Mouse (Mus musculus): ENCODE measurements at regions not wholly inside any gene's neighbourhood (a gene's known extent, or its start where the extent isn't known, plus 50 kb on each side); places are given as distances from the start of the nearest gene placed in this dataset.

DNA sequence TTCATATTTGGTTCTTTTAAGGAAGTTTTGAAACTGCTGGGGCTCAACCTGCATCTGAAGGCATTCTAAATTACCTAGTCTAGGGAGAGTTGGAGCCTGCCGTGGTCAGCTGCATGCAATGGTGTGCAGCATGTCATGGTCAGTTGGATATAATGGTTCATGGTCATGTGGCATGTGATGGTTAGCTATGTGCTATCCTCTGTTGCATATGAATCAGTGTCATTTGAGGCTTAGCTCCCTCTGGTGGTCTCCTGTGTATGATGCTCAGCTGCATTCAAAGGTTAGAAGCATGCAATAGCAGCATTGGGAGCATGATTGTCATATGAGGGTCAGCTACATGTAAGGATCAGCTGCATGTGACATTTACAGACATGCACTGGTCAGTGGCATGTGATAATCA is 1894.0 kb upstream of the Lrrc6 start:
- H3K36me3 ChIP-seq (ENCODE audit: control insufficient read depth, insufficient read depth, low read length) = no peaks in the 10 kb centered on the region
- no peak for ATAC-seq (ENCODE audit: low FRiP score)
- H3K27ac ChIP-seq (ENCODE audit: low read depth, low read length) = no peak overlapping the region
- H3K4me1 ChIP-seq (replicated peaks; ENCODE audit: control insufficient read depth, insufficient read depth, low read length) = no peaks in the 10 kb centered on the region
- H3K4me2 ChIP-seq (replicated peaks; ENCODE audit: low read depth, low read length) = no peak overlapping the region
- H3K27me3 ChIP-seq (ENCODE audit: control insufficient read depth, insufficient read depth, low read length) = no peaks in the 10 kb centered on the region
- 85% methylated on average over 1 of the region's 1 CpGs for WGBS
- peak; percentile 14 for DNase-seq (ENCODE audit: low spot score)
- no peak overlapping the region for H3K4me3 ChIP-seq (ENCODE audit: low read depth, low read length)
- H3K9me3 ChIP-seq (ENCODE audit: control insufficient read depth, low read length) = no peaks in the 10 kb centered on the region
- H3K9ac ChIP-seq (ENCODE audit: low read depth, low read length) = no peak overlapping the region

DNA sequence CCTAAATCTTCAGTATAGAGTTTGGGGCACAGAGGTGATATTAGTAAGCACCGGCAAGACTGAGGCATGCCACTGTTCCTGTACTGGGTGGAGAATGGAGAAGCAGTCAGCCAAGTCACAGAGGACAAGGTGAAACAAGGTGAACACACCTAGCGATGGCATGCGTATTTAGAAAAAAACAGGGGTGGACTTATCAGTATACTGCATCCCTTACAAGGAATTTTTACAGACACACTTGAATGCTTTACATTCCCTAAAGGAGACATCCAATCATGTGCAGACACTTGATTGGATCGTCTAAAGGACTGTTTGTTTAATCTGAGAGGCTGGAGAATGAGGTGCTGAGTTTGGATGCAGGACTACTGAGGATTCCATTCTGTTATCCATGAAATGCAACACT is 1893.4 kb upstream of the Lrrc6 start:
- H3K4me3 ChIP-seq (ENCODE audit: low read depth, low read length) = no peak overlapping the region
- WGBS = 92% methylated on average over 4 of the region's 4 CpGs
- ATAC-seq (ENCODE audit: low FRiP score) (no peak), DNase-seq (ENCODE audit: low spot score) (no peak)
- no peaks in the 10 kb centered on the region for H3K36me3 ChIP-seq (ENCODE audit: control insufficient read depth, insufficient read depth, low read length)
- H3K9ac ChIP-seq (ENCODE audit: low read depth, low read length) = no peak overlapping the region
- H3K9me3 ChIP-seq (ENCODE audit: control insufficient read depth, low read length) = no peaks in the 10 kb centered on the region
- H3K4me1 ChIP-seq (replicated peaks; ENCODE audit: control insufficient read depth, insufficient read depth, low read length) = no peaks in the 10 kb centered on the region
- H3K4me2 ChIP-seq (replicated peaks; ENCODE audit: low read depth, low read length) = no peak overlapping the region
- H3K27ac ChIP-seq (ENCODE audit: low read depth, low read length) = no peak overlapping the region
- H3K27me3 ChIP-seq (ENCODE audit: control insufficient read depth, insufficient read depth, low read length) = no peaks in the 10 kb centered on the region

DNA sequence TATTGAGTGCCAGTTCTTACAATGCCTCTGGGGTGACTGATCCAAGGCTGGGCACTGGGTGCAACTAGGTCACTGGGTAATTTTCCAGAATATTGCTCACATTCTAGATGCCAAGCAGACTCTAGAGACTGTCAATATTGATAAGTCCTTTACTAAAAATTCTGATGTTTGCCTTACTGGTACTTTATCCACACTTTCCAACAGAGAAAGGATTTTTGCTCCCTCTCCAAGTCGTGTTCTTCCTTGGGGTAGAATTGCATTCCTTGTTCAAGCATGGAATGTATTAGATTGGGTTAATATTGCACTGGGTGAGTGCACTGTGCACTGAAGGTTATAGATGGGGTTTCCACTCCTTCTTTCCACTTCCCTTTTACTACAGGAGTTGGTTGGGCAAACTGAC is 1891.0 kb upstream of the Lrrc6 start:
- Histone ChIP-seq H3K9me3 (ENCODE audit: control insufficient read depth, low read length) (no peaks in the 10 kb centered on the region), H3K4me2 (replicated peaks; ENCODE audit: low read depth, low read length) (no peak overlapping the region), H3K36me3 (ENCODE audit: control insufficient read depth, insufficient read depth, low read length) (no peaks in the 10 kb centered on the region), H3K27me3 (ENCODE audit: control insufficient read depth, insufficient read depth, low read length) (no peaks in the 10 kb centered on the region), H3K9ac (ENCODE audit: low read depth, low read length) (no peak overlapping the region), H3K4me1 (replicated peaks; ENCODE audit: control insufficient read depth, insufficient read depth, low read length) (no peaks in the 10 kb centered on the region), H3K27ac (ENCODE audit: low read depth, low read length) (no peak overlapping the region), H3K4me3 (ENCODE audit: low read depth, low read length) (no peak overlapping the region)
- ATAC-seq (ENCODE audit: low FRiP score) (no peak), DNase-seq (ENCODE audit: low spot score) (no peak)
- WGBS = 41% methylated on average over 1 of the region's 1 CpGs

DNA sequence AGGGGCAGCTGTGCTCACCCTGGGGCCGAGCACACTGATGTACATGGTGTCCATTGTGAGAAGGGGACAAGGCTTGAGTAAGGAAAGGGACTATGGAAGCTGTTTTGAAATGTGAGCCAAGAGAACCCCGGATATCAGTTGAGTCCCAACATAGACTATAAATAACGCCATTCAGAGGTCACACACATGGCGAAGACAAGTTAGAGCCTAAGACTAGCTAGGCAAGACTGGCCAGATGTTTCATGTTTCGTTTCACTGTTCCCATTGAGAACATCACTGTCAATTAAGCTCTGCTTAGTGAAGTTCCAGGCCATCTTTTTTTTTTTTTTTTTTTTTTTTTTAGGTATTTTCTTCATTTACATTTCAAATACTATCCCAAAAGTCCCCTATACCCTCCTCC is 1889.1 kb upstream of the Lrrc6 start:
- no peak overlapping the region for H3K9ac ChIP-seq (ENCODE audit: low read depth, low read length)
- H3K27ac ChIP-seq (ENCODE audit: low read depth, low read length) = no peak overlapping the region
- no peak overlapping the region for H3K4me3 ChIP-seq (ENCODE audit: low read depth, low read length)
- H3K4me1 ChIP-seq (replicated peaks; ENCODE audit: control insufficient read depth, insufficient read depth, low read length) = no peaks in the 10 kb centered on the region
- no peaks in the 10 kb centered on the region for H3K9me3 ChIP-seq (ENCODE audit: control insufficient read depth, low read length)
- H3K4me2 ChIP-seq (replicated peaks; ENCODE audit: low read depth, low read length) = no peak overlapping the region
- H3K27me3 ChIP-seq (ENCODE audit: control insufficient read depth, insufficient read depth, low read length) = no peaks in the 10 kb centered on the region
- no peak for ATAC-seq (ENCODE audit: low FRiP score)
- no peak for DNase-seq (ENCODE audit: low spot score)
- 88% methylated on average over 5 of the region's 5 CpGs for WGBS
- H3K36me3 ChIP-seq (ENCODE audit: control insufficient read depth, insufficient read depth, low read length) = no peaks in the 10 kb centered on the region

DNA sequence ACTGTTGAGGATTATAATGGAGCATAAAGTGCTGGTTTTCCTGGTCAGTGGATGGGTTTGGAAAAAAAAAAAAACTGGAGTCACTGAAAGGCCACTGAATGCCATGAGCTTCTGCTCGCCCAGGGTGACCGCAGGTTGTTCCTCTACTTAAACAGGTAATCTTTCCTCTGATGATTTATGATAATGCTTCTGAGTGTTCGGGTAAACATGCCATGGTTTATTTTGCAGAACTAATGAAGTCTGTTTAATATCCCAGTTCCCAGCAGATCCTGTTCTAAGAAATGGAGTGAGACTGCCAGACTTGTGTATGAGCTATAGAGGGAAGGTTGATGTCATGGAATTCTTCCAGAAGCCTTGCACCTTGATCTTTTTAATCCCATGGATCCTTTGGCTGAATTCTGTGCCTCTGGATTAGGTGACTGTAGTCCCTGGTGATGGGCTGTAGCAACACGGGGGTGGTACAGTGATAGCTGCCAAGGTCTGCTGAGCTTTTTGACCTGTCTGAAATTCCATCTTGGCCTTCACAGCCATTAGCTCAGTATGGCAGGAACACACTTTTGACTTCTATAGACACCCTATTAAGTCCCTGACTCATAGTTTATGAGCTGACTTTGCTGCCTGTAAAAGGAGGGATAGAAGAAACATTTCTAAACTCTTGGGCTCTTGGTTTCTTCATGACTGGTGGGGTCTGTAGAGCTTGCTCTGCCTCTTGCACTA is 1886.8 kb upstream of the Lrrc6 start:
- Histone ChIP-seq H3K4me3 (ENCODE audit: low read depth, low read length) (no peak overlapping the region), H3K36me3 (ENCODE audit: control insufficient read depth, insufficient read depth, low read length) (no peaks in the 10 kb centered on the region), H3K4me1 (replicated peaks; ENCODE audit: control insufficient read depth, insufficient read depth, low read length) (no peaks in the 10 kb centered on the region), H3K27me3 (ENCODE audit: control insufficient read depth, insufficient read depth, low read length) (no peaks in the 10 kb centered on the region), H3K9me3 (ENCODE audit: control insufficient read depth, low read length) (no peaks in the 10 kb centered on the region), H3K27ac (ENCODE audit: low read depth, low read length) (no peak overlapping the region), H3K9ac (ENCODE audit: low read depth, low read length) (no peak overlapping the region), H3K4me2 (replicated peaks; ENCODE audit: low read depth, low read length) (no peak overlapping the region)
- DNase-seq (ENCODE audit: low spot score) (no peak), ATAC-seq (ENCODE audit: low FRiP score) (no peak)
- whole genome bisulfite sequencing = 85% methylated on average over 4 of the region's 4 CpGs

DNA sequence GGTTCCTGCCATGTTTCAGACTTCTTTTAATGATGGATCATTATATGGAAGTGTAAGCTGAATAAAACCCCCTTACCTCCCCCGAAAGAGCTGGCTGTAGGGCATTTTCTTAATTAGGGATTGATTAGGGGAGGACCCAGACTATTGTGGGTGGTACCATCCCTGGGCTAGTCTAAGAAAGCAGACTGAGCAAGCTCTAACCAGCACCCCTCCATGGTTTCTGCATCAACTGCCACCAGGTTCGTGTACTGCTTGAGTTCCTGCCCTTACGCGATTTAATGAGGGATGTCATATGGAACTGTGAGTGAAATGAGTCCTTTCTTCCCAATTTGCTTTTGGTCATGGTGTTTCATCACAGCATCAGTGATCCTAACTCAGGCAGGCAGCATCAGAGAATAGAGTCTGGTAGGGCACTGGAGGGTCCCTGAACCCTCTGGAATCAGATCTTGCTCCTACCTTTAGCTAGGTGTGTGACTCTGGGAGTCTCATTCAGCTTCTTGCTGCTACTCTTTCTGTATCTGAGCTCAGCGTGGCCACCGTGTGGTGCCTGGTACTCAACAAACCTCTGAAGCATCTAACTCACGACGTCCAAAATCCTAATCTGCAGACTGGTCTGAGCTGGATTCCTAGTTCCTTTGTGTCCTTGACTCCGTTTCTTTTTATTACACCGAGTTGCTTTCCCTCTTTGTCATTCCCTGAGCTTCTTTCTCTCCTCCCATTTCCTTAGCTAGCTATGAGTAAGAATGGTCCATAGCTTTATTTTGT is 1884.0 kb upstream of the Lrrc6 start:
- H3K4me3 ChIP-seq (ENCODE audit: low read depth, low read length) = no peak overlapping the region
- no peaks in the 10 kb centered on the region for H3K9me3 ChIP-seq (ENCODE audit: control insufficient read depth, low read length)
- H3K9ac ChIP-seq (ENCODE audit: low read depth, low read length) = no peak overlapping the region
- H3K4me1 ChIP-seq (replicated peaks; ENCODE audit: control insufficient read depth, insufficient read depth, low read length) = no peaks in the 10 kb centered on the region
- 70% methylated on average over 10 of the region's 10 CpGs for WGBS
- ATAC-seq (ENCODE audit: low FRiP score) (no peak), DNase-seq (ENCODE audit: low spot score) (no peak)
- H3K27ac ChIP-seq (ENCODE audit: low read depth, low read length) = no peak overlapping the region
- H3K27me3 ChIP-seq (ENCODE audit: control insufficient read depth, insufficient read depth, low read length) = no peaks in the 10 kb centered on the region
- no peaks in the 10 kb centered on the region for H3K36me3 ChIP-seq (ENCODE audit: control insufficient read depth, insufficient read depth, low read length)
- no peak overlapping the region for H3K4me2 ChIP-seq (replicated peaks; ENCODE audit: low read depth, low read length)

DNA sequence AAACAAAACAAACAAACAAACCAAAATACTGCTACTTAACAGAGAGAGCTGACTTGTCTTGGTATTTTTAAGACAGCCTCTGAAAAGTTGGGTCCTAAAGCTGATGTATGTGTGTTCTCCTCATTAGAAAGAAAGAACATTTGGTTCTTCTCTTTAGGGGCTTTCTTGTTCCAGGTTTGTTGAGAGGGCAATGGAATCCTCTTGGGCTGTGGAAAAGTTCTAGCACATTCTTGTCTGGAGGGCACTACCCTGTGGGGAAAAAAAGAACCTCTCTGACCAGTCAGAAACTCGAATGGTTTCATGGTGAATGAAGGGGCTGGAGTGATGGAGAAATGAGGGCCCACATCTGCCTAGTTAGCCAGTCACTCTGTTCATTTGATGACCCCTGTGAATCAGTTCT is 1874.5 kb upstream of the Lrrc6 start:
- ATAC-seq (ENCODE audit: low FRiP score) (no peak), DNase-seq (ENCODE audit: low spot score) (no peak)
- Histone ChIP-seq H3K9ac (ENCODE audit: low read depth, low read length) (no peak overlapping the region), H3K4me3 (ENCODE audit: low read depth, low read length) (no peak overlapping the region), H3K9me3 (ENCODE audit: control insufficient read depth, low read length) (no peaks in the 10 kb centered on the region), H3K27me3 (ENCODE audit: control insufficient read depth, insufficient read depth, low read length) (no peaks in the 10 kb centered on the region), H3K4me1 (replicated peaks; ENCODE audit: control insufficient read depth, insufficient read depth, low read length) (no peaks in the 10 kb centered on the region), H3K27ac (ENCODE audit: low read depth, low read length) (no peak overlapping the region), H3K4me2 (replicated peaks; ENCODE audit: low read depth, low read length) (no peak overlapping the region), H3K36me3 (ENCODE audit: control insufficient read depth, insufficient read depth, low read length) (no peaks in the 10 kb centered on the region)
- 46% methylated on average over 1 of the region's 1 CpGs for WGBS

DNA sequence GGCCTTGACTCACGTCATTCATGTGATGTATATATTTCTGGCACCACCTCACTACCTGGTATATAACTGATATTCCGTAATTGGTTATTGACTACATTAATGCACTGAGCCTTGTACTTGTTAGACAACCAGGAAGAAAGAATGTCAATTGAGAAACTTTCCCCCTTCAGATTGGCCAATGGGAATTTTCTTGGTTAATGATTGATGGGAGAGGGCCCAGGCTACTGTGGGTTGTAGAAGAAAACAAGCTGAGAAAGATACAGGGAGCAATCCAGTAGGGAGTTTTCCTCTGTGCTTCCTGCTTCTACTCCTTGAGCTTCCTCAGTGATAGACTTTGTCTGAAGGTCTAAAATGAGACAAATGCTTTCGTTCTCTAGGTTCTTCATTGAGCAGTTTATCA is 1866.1 kb upstream of the Lrrc6 start:
- Histone ChIP-seq H3K36me3 (ENCODE audit: control insufficient read depth, insufficient read depth, low read length) (no peaks in the 10 kb centered on the region), H3K4me2 (replicated peaks; ENCODE audit: low read depth, low read length) (no peak overlapping the region), H3K9ac (ENCODE audit: low read depth, low read length) (no peak overlapping the region), H3K4me1 (replicated peaks; ENCODE audit: control insufficient read depth, insufficient read depth, low read length) (no peaks in the 10 kb centered on the region), H3K27ac (ENCODE audit: low read depth, low read length) (no peak overlapping the region), H3K4me3 (ENCODE audit: low read depth, low read length) (no peak overlapping the region), H3K9me3 (ENCODE audit: control insufficient read depth, low read length) (no peaks in the 10 kb centered on the region), H3K27me3 (ENCODE audit: control insufficient read depth, insufficient read depth, low read length) (no peaks in the 10 kb centered on the region)
- 85% methylated on average over 3 of the region's 3 CpGs for WGBS
- ATAC-seq (ENCODE audit: low FRiP score) = no peak
- no peak for DNase-seq (ENCODE audit: low spot score)
